Mouse (Mus musculus) stomach, postnatal 0 days (tissue): ENCODE measurements around the gene Ulk3.

Experiments used
- CTCF ChIP-seq: IDR thresholded peaks from 2 replicates; pipeline ENCODE4 v1.5.1; 2016; ENCODE audit warnings: antibody characterized with exemption, low read depth, mild to moderate bottlenecking, moderate library complexity
- EP300 ChIP-seq: optimal IDR thresholded peaks from 2 replicates; pipeline ENCODE3; 2016; ENCODE audit warnings: antibody characterized with exemption

GRCm38 (mm10) chr9:57644442-57644943, 55.2 kb downstream of the Ulk3 start:
- TF ChIP-seq EP300 (no peak), CTCF (no peak)
